Mouse (Mus musculus) lung, postnatal 10 days (tissue): ENCODE results near the gene Kif14.

Experiments
- DNase-seq: peaks from one replicate; pipeline ENCODE4 v3.0.0; 2021

The Kif14 gene

DNA sequence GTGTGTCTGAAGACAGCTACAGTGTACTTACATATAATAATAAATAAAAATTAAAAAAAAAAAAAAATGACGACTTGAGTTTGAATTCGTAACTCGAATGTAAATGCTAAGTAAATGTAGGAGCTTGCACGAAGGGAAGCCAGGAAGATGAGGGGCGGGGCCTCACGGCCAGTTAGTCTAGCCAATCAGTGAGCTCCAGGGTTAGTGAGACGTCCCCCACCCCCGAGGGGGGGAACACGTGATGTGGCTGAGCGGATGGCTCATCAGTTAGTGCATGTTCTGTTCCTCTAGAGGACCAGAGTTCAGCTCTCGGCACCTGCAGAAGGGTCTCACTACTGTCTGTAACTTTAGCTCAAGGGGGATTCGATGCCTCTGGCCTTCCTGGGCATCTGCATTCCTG, 91.3 kb downstream of the Kif14 start:
- no peak for DNase-seq

DNA sequence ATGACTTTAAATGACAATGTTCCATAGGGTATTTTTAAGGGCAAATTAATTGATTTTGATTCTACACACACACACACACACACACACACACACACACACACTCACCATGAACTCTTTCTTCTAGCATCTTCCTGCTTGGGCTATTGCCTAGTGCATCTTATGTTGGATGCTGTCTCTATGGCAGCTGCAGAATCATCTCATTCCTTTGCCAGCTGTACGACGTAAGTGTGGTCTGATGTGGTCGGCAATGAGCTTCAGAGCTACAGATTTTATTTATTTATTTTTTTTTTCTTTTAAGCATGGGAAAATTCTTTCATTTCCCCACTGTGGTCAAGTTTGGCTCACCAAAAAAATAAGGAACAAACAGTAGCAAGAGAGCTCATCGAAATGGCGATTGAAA, 92.6 kb downstream of the Kif14 start:
- no peak for DNase-seq

DNA sequence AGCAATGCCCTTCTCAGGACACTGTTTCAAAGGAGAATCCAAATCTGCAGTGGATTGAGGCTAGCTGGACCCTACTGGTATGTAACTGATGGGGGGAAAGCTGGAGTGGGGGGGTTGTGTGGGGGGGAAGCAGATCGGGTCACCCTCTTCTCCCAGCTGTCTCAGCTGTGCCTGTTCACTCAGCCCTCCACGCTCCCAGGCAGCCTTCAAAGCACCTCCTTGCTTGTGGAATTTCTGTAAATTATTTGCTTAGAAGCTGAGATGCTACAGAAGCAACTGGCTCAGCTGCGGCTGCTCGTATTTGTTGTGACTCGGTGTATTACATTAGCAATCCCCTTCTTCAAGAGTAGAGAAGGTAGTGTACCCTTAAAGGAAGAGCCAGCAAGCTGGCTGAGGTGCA, 93.1 kb downstream of the Kif14 start:
- no peak for DNase-seq

DNA sequence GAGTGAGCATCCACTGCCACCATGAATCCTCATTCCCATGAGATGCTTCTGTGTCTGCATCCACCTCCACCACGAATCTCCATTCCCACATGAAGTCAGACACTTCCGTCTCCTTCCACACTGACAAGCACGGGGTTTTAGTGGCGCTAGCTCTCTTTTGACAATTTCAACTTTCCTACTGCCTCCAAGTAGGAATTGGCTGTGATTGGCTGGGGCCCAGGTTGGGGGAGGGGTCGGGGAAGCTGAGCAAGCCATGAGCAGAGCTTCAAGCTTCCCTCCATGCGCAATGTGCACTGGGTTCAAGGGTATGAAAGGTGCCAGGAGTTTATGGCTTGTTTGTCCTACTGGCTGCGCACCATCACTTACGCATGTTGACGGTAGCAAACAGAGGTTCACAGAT, 93.6 kb downstream of the Kif14 start:
- DNase-seq, result peak; percentile 56

DNA sequence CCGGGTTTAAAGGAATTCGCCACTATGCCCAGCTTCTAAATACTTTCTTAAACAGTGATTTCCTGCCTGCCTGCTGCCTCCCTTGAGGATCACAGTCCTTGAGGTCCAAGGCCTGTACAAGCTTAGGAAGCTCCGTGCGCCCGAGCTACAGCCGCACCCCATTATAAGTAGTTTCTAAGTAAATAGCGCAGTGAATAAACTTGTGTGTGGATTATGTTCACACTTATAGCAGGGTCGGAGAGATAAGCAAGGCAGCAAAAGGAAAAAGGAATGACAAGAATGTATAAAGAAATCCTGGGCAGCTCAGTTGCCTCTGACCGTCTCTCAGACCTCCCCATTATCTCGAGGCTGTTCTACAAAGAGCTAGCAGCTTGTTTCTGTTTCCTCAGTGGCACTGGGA, 95.7 kb downstream of the Kif14 start:
- DNase-seq, result no peak

DNA sequence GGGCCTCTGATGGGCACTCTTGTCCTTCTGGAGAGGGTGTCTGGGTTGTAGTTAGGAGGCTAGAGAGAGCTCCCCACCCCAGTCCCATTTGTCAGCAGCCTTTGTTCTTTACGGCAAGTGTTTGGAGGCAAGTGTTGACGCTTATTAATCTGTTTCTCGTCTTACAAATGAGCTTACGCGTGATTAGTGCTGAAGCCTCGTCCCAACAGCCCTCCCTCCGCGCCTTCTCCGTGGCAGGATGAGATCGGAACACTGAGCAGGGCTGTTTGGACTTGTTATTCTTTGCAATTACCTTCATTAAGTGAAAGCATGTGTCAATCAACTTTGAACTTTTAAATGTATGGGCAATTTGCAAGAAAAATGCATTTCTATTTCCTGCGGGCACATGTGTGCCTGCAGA, 97.0 kb downstream of the Kif14 start:
- no peak for DNase-seq

DNA sequence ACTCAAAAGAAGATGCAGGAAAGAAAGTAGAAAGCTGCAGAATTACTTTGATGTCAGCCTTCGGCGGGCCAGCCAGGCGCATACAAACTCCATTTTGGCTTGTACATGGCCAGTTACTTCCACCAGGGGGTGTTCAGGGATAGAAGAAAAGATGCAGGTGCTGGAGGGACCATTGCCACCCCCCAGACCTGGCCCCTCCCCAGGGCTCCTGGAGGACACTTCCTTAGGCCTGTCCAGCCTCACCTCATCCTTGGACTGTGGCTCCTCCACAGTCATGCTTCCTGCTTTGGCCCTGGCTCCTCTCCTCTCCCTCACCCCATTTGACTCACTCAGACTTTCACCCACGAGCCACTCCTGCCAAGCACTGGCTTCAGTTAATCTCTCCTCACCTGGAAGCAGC, 98.8 kb downstream of the Kif14 start:
- no peak for DNase-seq

DNA sequence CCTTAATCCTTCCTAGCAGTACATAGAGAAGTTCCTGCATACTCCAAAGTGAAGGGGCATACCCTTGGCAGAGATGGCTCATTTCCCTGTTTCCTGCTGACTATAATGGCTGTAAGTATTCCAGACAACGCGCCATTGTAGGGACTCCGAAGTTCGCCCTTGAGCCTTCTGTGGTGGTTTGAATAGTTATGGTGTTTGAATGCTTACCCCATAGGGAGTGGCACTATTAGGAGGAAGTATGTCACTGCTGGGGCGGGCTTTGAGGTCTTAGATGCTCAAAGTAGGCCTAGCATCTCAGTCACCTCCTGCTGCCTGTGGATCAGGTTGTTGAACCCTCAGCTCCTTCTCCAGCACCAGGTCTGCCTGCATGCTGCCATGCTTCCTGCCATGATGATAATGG, 100.2 kb downstream of the Kif14 start:
- no peak for DNase-seq

DNA sequence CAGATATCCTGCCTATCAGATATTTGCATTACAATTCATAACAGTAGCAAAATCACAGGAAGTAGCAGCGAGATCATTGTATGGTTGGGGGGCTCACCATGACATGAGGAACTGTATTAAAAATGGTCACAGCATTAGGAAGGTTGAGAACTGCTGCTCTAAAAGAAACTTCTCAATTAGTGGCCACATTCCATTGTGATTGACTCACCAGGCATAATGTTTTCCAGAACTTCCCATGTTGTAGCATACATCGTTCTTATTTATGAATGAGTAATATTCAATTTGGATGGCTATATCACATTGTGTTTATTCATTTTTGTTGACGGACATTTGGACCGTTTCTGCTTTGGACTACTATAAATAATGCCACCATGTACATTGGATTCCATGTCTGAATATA, 101.5 kb downstream of the Kif14 start:
- DNase-seq, result no peak

DNA sequence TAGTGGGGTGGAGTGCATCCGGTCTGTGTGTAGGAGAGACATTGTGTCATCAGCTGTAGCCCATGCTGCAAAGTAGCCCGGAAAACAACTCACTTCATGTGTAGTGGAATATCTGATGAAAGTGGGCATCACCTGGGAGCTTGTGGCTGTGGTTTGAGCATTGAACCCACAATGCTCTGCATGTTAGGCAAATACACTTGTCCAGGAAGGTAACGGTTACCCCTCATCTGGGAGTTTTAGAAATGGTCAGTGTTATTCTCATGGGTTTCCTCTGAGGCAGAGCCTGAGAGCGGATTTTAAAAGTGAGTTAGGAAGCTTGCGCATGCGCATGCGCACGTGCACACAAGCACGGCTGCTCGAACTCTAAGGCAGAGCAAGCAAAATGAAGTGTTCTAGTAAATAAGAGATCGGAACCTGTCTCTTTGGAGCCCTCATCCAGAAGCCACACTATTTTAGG, 102.6 kb downstream of the Kif14 start:
- DNase-seq, result no peak

DNA sequence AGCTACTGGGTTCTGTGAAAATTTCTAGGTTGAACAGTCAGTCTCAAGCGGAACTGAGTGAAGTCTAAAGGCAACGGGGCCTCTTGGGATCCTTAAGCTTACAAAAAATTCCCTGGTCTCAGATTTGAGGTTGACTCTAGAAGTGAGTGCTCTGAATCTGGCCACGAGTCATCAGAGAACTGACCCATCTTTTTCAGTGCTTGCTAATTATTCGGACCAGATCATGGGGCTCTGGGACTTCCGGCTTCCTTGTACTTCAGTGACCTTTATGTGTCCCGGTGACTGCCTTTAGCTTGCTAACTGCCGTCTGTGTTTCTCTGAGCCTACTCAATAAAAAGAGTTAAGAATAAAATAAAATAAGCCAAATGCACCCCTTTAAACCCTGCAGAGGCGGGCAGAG, 103.1 kb downstream of the Kif14 start:
- DNase-seq, result no peak

DNA sequence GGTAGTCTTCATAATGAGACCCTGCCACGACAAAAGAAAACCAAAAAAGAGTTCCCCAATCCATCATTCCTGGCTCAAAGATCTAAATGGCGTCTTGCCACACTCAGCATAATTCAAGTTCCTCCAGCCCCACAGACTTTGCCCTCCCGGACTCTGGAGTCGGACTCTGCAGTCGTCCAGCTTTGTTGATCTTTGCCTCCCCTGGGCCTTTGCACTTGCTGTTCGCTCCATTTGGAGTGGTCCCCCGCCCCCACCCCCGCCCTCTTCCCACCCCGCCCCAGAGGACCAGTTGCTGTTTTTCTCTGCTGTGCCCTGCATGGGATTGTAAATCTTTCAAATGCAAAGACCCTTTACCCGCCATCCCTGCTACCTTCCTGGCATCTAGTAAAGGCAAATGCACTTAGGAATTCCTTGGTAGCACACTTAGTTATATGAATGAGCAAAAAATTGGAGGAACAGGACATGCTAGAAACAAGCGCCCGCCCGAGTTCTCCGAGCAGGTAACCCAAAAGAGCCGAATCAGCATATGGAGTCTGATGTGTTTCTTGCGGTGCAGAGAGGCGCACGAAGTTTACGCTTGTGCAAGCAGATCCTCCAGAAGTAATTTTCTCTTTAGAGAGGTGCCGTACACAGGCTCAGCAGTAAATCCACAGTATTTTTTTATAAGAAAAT, 103.6 kb downstream of the Kif14 start:
- no peak for DNase-seq

DNA sequence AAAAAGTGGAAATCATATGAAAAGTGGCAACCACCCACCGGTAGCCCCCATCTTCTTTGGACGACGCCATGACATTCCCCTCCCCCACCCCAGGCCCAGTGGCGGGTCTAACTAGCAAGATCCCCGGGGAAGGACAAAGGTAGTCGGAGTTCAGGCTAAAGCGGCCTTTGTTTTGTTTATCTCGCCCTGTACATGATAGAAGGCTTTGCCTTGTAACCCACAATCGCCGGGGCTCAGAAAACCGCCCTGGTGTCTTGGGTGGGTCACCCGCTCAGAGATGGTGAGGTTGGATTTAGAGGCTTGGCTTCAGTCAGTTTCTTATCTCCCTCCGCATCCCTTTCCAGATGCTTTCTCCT, 104.1 kb downstream of the Kif14 start:
- no peak for DNase-seq

DNA sequence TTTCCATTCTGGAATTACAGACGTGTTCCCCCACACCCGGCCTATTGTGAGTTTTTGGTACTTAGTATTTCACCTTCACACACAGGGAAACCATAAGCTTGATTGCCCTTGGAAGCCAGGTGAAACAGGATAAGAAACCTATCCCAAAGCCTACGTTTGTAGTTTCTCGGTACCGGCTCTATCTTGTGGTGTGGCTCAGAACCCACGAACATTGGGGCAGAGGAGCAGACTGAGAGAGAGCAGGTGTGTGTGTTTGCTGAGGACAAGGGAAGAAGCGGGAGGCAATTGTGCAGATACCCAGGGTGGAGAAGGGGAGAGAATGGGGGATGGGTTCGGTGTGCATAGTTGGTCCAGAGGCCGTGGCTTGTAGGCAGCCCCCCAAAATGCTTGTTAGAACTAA, 104.8 kb downstream of the Kif14 start:
- no peak for DNase-seq

DNA sequence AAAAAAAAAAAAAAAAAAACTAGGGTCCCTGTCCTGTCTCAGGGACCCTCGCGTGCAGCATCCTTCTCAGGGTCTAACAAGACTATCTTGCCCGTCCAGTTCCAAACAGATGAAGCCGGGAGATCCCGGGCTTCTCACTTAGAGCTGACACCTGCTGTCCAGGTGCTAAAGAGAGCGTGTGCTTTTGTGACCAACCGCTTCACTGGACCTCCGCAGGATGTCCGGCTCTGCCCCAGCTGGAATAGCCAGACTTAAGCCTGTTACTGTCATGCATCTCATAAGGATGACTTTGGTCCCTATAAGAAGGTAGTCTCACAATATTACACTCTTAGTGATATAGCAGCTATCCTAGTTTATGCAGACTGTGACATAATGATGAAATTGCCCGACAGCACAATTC, 105.4 kb downstream of the Kif14 start:
- no peak for DNase-seq

DNA sequence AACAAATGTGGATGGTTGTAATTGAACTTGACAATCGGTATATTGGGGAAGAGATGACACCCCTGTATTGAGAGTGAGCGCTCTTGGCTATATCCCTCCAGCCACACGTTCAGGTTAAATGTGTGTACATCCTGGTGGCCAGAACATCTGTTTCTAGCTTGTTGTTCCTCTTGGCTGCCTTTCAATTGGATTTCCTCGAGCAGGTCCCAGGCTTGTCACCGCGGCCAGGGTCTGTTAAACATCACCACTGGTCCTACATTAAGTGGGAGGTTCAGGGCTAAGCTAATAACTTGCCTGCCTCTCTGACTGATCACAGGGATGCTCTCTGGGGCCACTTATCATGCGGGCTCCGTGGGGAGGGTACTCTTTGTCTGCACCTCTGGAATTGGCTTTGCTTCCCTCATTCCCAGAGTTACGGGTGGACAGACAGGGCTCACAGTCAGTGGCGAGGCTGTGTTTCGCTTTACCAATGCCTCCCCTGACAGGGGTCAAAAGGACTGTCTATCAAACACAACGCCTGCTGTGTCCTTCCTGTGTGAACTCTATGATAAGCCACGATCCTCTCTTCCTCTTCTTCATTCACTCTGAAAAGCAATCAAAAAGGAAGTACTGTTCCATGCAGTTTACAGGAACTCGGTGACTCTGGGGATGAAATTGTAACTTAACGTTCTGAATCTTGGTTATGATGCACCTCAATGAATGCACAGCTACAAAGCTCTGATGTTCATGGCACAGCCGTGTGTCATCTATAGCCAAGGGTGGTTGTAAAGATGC, 111.9 kb downstream of the Kif14 start:
- DNase-seq, result no peak

DNA sequence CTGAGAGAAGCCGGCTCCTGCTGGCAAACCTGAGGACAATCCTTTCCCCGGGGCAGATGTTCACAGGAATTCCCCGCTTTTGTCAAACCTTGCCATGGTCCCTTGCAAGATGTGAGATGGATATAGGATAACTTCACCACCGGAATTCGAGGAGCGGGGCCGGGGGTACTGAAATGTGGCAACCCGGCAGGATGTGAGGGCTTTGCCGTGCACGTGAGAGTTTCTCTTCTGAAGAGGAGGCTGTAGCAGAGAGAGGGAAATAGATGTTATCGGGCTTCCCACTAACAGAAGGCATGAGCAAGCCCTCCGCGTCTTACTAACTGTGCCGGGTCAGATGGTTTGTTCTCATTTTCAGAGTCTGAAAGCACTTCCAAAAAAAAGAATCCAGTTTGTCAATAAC, 113.2 kb downstream of the Kif14 start:
- DNase-seq, result no peak

DNA sequence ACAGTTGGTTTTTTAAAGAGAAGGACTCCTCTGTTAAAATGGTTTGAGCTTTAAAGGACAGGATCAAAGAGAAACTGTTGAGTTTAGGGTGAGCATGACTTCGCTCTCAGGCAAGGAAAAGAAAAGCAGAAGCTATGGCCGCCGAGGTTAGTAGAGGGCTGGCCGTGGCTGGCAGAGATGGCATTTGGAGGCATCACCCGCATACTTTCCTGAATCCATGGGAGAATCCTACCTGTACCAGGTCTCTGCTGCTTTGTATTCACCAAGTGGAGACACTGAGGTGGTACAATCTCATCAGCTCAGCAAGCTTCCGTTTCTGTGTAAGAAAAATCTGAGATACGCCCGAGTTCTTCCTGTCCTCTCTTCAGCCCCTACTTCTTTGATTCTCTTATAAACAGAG, 114.1 kb downstream of the Kif14 start:
- DNase-seq, result no peak
